ENCODE assay signal across 8 mouse cellular contexts in genomic region chr15:87547022-87547421, GRCm38 (mm10). TPM values are rescaled to one million over a fixed set of nuclear protein-coding genes. Genes with fewer than 3 reads are reported as not detected.
DNase-seq lines count a peak whose midpoint lies in the region; ATAC-seq lines count a peak whose summit lies in the region.

No protein-coding gene starts in this region.

- H3K9me3 ChIP-seq in forebrain, embryonic 15.5 days: no peaks in the 10 kb centered on the region

- H3K4me3 ChIP-seq in forebrain, embryonic 15.5 days: peak overlapping the region; percentile 19

- 0 out of 2 replicates have a peak overlapping the region, but pooled peaks have one; percentile 7 for H3K27ac ChIP-seq in forebrain, embryonic 15.5 days (replicated peaks)

- no peak overlapping the region for H3K9ac ChIP-seq in forebrain, embryonic 15.5 days (replicated peaks)

- peaks cover 64% of the 10 kb centered on the region for H3K4me1 ChIP-seq in forebrain, embryonic 15.5 days

- no peaks in the 10 kb centered on the region for H3K36me3 ChIP-seq in forebrain, embryonic 15.5 days

- intact Hi-C loops in left cerebral cortex, postnatal 36 days (cut with DNase I): loop anchor here (5.0 kb wide), 1 partner anchor 205 kb away; no protein-coding TSS in a partner anchor

- peak; percentile 7 for DNase-seq in adrenal gland, postnatal 10 days
- no peak for DNase-seq in adrenal gland, adult 2 months
- peak; percentile 94 for DNase-seq in brain, adult 2 months (ENCODE audit: low read depth, low spot score)
- DNase-seq in left cerebral cortex, postnatal 36 days (ENCODE audit: low spot score in 2 of 2): peak; percentile 49 to 61
- peak; percentile 72 for DNase-seq in right cerebral cortex, postnatal 14 days
- DNase-seq in thymus, postnatal 25 days: no peak
- DNase-seq in ovary, postnatal 36 days (ENCODE audit: low spot score): no peak

- H3K4me2 ChIP-seq in forebrain, embryonic 15.5 days (replicated peaks): peak overlapping the region; percentile 80

- 15% methylated on average over 5 of the region's 5 CpGs for WGBS in forebrain, embryonic 15.5 days

- H3K27me3 ChIP-seq in forebrain, embryonic 15.5 days: no peaks in the 10 kb centered on the region

- ATAC-seq in forebrain, embryonic 15.5 days (replicated peaks): no peak

RNA-seq across cellular contexts. Expression of gene Fam19a5, which starts 2.9 kb away (rescaled TPM):
- 1 to 10 TPM; 5.7 to 5.8 TPM for total RNA-seq in adrenal gland, postnatal 10 days (2021)
- total RNA-seq in adrenal gland, adult 2 months (2021): 10 to 100 TPM; 14.0 to 15.6 TPM
- polyA plus RNA-seq in adrenal gland, adult 2 months (2012; rRNA removed): 19.7 and 19.9 TPM in 2 replicates
- 17.6 and 18.0 TPM in 2 replicates for polyA plus RNA-seq in forebrain, embryonic 15.5 days (2015; fragmentation: Nextera tagmentation; extraction: Ambion mirVana)
- 100 to 1,000 TPM; 114 to 116 TPM for total RNA-seq in left cerebral cortex, postnatal 36 days (2021)

Comparison
In these comparisons a context has a peak if more than half of its experiments do, and no peak if none do; other contexts are left out.
1. DNase-seq: peak in adrenal gland, postnatal 10 days (single experiment), brain, adult 2 months (single experiment), left cerebral cortex, postnatal 36 days (2 of 2) and right cerebral cortex, postnatal 14 days (single experiment); none in adrenal gland, adult 2 months (single experiment), thymus, postnatal 25 days (single experiment) and ovary, postnatal 36 days (single experiment).
2. RNA of gene Fam19a5, which starts 2.9 kb away (total RNA-seq): 114 to 116 TPM in left cerebral cortex, postnatal 36 days; 14.0 to 15.6 TPM in adrenal gland, adult 2 months and 5.7 to 5.8 TPM in adrenal gland, postnatal 10 days; every median in the first group is over 4 times any median in the second.